Mouse (Mus musculus): ENCODE results near the gene Abcg2. TPM values are rescaled to one million over a fixed set of nuclear protein-coding genes. Genes with fewer than 3 reads are reported as not detected.
"Not testable (repeated sequence)": the region's sequence is repeated elsewhere in the genome, so short reads cannot be mapped to it uniquely, and the experiment has no call there.

Gene Abcg2
- polyA plus RNA-seq, 1 experiment from 2014 or later = 41.7 TPM

DNA sequence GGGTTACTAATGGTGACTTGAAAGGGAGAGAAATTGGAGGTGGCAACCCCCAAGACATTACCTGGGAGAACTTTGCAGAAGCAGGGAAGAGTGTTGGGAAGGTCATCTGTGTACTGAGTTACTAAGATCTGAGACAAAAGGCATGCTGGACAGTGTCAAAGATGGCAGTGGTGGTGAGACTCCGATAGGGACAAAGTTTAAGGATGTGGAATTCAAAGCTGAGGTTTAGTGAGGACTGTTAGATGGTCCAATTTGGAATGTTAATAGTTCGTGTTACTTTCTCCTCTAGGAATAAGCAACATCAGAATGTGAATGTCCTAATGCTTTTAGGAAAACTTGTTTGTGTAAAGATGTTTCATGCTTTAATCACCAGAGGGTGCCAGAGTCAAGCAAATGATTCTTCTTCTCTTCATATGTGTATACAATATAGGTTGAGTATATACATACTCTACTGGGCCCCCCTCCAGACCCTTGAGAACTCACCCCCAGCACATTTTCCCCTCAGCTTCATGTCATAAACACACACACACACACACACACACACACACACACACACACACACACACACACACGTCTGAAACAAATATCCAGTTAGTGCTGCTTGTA lies 19.3 kb downstream of the Abcg2 start:
- H3K27ac ChIP-seq (replicated peaks) = not testable (repeated sequence)

DNA sequence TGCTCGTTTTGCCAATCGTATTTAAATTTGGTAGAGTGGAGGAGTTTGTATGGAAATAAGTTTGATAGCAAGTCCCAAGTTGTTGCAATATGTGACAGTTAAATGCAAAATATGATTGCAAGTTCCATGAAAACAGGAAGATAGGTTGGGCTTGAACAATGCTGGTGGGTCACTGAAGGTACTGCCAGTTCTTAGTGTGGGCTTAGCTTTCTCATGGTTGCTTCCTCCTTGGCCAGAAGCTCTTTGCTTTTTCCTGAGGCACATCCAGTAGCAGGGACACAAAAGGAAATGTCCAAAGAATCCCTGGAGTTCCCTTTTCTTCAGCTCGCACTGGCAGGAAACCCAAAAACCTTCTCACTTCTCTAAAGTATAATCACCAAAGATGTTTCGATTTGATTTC lies 22.3 kb downstream of the Abcg2 start:
- H3K27me3 ChIP-seq = no peaks in the 10 kb centered on the region
- H3K27ac ChIP-seq (replicated peaks) = no peak overlapping the region
- no peaks in the 10 kb centered on the region for H3K36me3 ChIP-seq
- no peak for ATAC-seq (ENCODE audit: low read depth)
- peaks cover 6% of the 10 kb centered on the region for H3K9me3 ChIP-seq
- no peak overlapping the region for H3K4me3 ChIP-seq
- no peak overlapping the region for H3K9ac ChIP-seq
- no peak overlapping the region for H3K4me2 ChIP-seq
- 88% methylated on average over 4 of the region's 4 CpGs for WGBS
- H3K4me1 ChIP-seq (replicated peaks) = no peaks in the 10 kb centered on the region

More for the DNA sequence above, 19.3 kb downstream of the Abcg2 start:
- not testable (repeated sequence) for H3K4me2 ChIP-seq; H3K4me1 ChIP-seq (replicated peaks); H3K4me3 ChIP-seq; H3K36me3 ChIP-seq; H3K27me3 ChIP-seq; H3K9ac ChIP-seq; H3K9me3 ChIP-seq
- 84% methylated on average over 3 of the region's 3 CpGs for WGBS
- ATAC-seq (ENCODE audit: low read depth) = peak; percentile 79

DNA sequence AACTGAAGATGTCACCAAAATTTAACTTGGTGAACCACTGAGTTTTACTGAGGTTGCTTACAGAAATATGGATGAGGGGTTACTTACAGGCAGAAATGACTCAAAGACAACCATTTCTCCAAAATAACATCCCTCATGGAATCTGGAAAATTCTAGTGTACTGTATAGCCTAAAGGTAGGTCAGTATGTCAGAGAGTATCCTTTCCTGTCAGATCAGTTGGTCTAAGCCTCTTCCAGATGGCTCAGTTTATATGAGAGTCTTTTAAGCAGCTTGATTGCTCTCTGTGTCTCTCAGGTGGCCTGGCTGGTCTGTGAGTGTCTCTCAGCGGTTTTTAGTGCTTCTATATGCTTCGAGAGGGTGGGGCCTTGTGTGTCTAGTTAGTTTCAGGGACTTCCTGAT lies 24.1 kb downstream of the Abcg2 start:
- Histone ChIP-seq H3K27me3 (no peaks in the 10 kb centered on the region), H3K27ac (replicated peaks) (no peak overlapping the region), H3K9ac (no peak overlapping the region), H3K4me2 (no peak overlapping the region), H3K9me3 (peaks cover 6% of the 10 kb centered on the region), H3K36me3 (no peaks in the 10 kb centered on the region), H3K4me1 (replicated peaks) (no peaks in the 10 kb centered on the region), H3K4me3 (no peak overlapping the region)
- 80% methylated on average over 2 of the region's 2 CpGs for WGBS
- no peak for ATAC-seq (ENCODE audit: low read depth)

DNA sequence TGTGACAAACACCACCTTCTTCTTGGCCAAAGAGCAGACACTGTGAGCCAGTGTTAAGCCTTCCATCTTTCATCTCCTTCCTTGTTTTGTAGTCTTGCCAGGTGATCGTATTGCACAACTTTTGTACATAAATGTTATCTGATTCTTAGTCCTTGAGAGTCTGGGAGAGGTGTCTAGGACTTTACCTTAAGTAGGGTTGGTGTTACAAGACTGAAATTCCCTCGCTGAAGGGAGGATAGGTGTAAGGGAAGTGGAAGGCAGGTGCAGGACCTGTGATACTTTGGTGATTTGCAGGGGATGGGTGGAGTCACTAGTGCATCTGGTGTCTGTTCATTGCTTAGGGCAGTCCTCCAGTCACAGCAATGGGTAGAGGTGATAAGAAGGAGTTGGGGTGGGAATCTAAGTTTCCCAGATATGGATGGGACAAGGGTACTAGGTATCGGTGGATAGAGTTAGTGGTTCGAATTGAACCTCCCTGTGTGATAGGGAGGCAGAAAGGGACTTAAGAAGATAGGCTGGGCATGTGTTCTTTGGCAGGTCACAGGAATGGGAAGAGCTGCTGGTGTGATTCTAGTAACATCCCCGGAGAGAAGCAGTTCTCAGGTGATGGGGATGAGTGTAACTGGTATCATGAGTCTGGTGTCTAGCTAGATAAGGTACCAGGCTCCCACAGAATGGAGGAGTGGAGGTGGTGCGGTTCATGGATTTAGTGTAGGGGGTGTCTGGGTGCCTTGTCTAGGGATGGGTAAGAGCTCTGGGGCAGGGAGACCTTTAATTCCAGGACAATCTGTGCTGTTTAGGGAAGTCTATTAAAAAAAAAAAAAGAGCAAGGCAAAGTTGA lies 25.8 kb downstream of the Abcg2 start:
- WGBS = 84% methylated on average over 6 of the region's 6 CpGs
- no peaks in the 10 kb centered on the region for H3K36me3 ChIP-seq
- H3K27ac ChIP-seq (replicated peaks) = no peak overlapping the region
- no peaks in the 10 kb centered on the region for H3K27me3 ChIP-seq
- H3K9ac ChIP-seq = no peak overlapping the region
- H3K9me3 ChIP-seq = peaks cover 6% of the 10 kb centered on the region
- no peaks in the 10 kb centered on the region for H3K4me1 ChIP-seq (replicated peaks)
- no peak for ATAC-seq (ENCODE audit: low read depth)
- H3K4me2 ChIP-seq = no peak overlapping the region
- no peak overlapping the region for H3K4me3 ChIP-seq

DNA sequence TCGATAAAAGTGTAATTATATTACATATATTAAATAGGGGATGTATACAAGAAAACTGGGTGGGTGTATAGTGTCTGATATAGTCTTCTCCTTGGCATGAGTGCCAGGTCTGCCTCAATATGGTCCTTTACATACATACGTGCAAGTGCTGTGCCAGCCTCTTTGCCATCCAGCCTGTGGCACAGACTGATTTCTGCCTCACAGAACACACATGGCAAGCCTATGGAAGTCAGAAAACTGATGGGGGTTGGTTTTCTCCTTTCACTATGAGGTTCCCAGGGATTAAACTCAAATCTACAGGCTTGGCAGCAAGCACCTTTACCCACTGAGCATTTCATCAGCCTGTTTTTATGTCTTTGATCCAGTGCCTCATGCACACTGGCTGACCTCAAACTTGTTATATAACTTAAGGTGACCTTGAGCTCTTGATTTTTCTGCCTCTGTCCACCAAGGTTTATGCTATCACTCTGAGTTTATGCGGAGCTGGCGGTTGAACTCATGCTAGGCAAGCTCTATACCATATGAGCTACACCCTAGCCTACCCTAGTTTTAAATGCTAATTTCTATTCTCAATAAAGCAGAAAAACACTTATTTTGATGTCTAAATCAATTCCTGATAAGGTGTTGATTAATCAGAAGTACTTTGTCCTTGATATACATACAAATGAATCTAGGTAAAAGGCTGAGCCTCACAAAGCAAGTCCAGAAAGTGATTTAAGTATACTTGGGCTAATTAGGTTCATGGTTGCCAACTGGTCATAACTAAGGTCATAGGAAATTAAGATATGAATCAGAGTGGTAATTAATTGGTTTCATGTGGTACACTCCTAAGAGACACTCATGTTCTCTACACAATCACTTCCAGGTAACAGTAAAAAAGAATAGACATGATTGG lies 26.7 kb downstream of the Abcg2 start:
- ATAC-seq (ENCODE audit: low read depth) = peak; percentile 63
- WGBS = 70% methylated on average over 4 of the region's 4 CpGs
- no peaks in the 10 kb centered on the region for H3K36me3 ChIP-seq
- no peak overlapping the region for H3K27ac ChIP-seq (replicated peaks)
- no peaks in the 10 kb centered on the region for H3K4me1 ChIP-seq (replicated peaks)
- H3K9ac ChIP-seq = no peak overlapping the region
- H3K4me3 ChIP-seq = no peak overlapping the region
- no peak overlapping the region for H3K4me2 ChIP-seq
- no peaks in the 10 kb centered on the region for H3K27me3 ChIP-seq
- peaks cover 6% of the 10 kb centered on the region for H3K9me3 ChIP-seq

DNA sequence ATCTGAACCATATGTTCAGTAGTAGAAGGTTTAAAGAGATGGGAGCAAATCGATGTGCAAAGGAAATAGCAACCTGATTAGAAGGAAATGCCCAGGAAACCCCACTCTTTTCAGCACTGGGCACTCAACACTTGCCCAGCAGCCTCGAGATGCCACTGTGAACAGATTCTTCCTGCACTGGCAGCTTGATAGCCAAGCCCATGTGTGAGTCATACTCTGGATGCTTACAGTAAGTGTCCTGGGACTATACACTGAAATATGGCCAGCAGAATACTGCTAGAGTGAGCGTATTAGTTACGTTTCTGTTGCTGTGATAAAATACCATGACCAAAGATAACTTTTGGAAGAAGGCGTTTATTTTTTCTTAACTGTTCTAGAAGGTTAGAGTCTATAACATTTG lies 39.8 kb downstream of the Abcg2 start:
- Histone ChIP-seq H3K4me1 (replicated peaks) (no peaks in the 10 kb centered on the region), H3K27ac (replicated peaks) (no peak overlapping the region), H3K27me3 (no peaks in the 10 kb centered on the region), H3K36me3 (no peaks in the 10 kb centered on the region), H3K9me3 (no peaks in the 10 kb centered on the region), H3K4me2 (no peak overlapping the region), H3K9ac (no peak overlapping the region), H3K4me3 (no peak overlapping the region)
- ATAC-seq (ENCODE audit: low read depth) = no peak
- 81% methylated on average over 5 of the region's 5 CpGs for WGBS

DNA sequence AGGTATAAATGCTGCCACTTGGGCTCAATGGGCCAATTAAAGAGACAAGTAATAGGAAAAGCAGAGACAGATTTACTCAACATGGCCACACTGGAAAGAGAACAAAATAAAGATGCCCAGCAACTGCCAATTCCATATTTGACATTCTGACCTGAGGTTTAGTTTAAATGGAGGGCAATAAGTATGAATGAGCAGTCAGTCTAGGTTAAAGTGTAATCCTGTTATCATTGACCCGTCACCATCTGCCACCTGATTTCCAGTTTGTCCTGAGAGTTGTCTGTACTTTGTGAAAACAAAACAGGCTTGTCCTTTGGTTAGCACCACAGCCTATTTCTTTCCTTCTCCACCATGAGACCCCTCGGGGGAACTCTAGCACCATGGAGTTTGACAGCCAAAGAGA lies 44.9 kb downstream of the Abcg2 start:
- ATAC-seq (ENCODE audit: low read depth) = no peak
- no peak overlapping the region for H3K9ac ChIP-seq
- H3K9me3 ChIP-seq = no peaks in the 10 kb centered on the region
- no peak overlapping the region for H3K27ac ChIP-seq (replicated peaks)
- H3K4me1 ChIP-seq (replicated peaks) = no peaks in the 10 kb centered on the region; the same call in 1 of the 2 replicates
- H3K36me3 ChIP-seq = no peaks in the 10 kb centered on the region
- no peak overlapping the region for H3K4me2 ChIP-seq
- no peaks in the 10 kb centered on the region for H3K27me3 ChIP-seq
- 91% methylated on average over 2 of the region's 2 CpGs for WGBS
- H3K4me3 ChIP-seq = no peak overlapping the region

DNA sequence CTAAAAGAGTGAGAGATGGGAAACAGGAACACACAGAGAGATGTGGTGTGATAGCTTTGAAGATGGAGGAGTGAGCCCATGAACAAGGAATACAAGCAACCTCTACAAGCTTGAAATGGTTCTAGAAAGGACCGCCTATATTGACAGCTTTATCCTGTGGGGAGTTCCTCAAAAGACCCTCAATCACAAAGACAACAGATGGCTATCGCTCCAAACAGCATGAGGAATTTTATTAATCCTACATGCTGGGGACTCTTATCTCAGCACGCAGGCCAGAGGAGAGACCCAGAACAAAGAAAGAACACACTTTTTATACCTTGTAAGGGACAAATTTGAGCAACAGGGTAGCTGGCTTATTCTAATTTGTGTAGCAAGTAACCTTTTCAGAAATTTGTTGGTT lies 48.1 kb downstream of the Abcg2 start:
- Histone ChIP-seq H3K27ac (replicated peaks) (no peak overlapping the region), H3K4me1 (replicated peaks) (no peaks in the 10 kb centered on the region; the same call in 1 of the 2 replicates), H3K9me3 (no peaks in the 10 kb centered on the region), H3K27me3 (no peaks in the 10 kb centered on the region), H3K4me3 (no peak overlapping the region), H3K9ac (no peak overlapping the region), H3K4me2 (no peak overlapping the region), H3K36me3 (no peaks in the 10 kb centered on the region)
- ATAC-seq (ENCODE audit: low read depth) = no peak
- WGBS = 54% methylated on average over 3 of the region's 3 CpGs

DNA sequence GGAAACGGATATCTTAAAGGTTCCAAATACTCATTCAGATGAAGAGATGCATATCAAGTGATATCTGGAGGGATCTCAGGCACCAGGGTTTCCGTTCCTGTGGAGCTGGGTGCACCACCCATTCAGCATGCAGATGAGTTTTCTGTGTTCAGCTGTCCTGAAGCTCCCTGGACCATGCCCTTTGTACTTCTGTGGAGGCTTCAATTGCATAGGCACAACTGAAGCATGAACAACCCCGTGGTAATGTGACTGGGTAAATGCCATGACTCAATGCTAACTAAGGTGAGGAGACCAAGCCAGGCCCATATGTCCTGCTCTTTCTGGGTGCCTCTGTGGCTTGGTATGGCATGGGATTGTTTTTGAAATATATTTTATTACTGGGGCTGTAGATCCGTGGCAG lies 49.4 kb downstream of the Abcg2 start:
- 74% methylated on average over 4 of the region's 4 CpGs for WGBS
- Histone ChIP-seq H3K4me3 (no peak overlapping the region), H3K4me1 (replicated peaks) (no peaks in the 10 kb centered on the region; the same call in 1 of the 2 replicates), H3K9me3 (no peaks in the 10 kb centered on the region), H3K4me2 (no peak overlapping the region), H3K27ac (replicated peaks) (no peak overlapping the region), H3K27me3 (no peaks in the 10 kb centered on the region), H3K9ac (no peak overlapping the region), H3K36me3 (no peaks in the 10 kb centered on the region)
- no peak for ATAC-seq (ENCODE audit: low read depth)

DNA sequence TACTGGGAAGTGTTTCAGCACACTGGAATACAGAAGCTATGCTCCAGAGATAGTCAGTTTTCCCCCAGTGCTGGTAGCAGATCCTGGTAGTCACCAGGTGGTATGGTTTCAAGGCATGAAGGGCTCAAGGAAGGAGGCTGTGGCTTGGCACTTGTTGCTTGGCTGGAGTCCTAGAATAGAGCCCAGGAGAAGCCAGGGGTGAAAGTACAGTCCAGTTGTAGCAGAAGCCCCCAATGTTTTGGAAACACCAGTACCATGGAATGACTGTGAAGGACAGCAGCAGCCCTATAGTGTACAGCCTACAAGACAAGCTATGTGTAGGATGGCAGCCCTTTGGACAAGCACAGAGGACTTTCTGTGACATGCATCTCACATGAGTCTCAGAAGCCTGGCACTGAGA lies 54.2 kb downstream of the Abcg2 start:
- no peak overlapping the region for H3K4me2 ChIP-seq
- H3K4me1 ChIP-seq (replicated peaks) = peaks cover 10% of the 10 kb centered on the region; the same call in 1 of the 2 replicates
- H3K36me3 ChIP-seq = no peaks in the 10 kb centered on the region
- no peak for ATAC-seq (ENCODE audit: low read depth)
- H3K9ac ChIP-seq = no peak overlapping the region
- no peaks in the 10 kb centered on the region for H3K27me3 ChIP-seq
- no peak overlapping the region for H3K4me3 ChIP-seq
- H3K27ac ChIP-seq (replicated peaks) = no peak overlapping the region
- no peaks in the 10 kb centered on the region for H3K9me3 ChIP-seq

DNA sequence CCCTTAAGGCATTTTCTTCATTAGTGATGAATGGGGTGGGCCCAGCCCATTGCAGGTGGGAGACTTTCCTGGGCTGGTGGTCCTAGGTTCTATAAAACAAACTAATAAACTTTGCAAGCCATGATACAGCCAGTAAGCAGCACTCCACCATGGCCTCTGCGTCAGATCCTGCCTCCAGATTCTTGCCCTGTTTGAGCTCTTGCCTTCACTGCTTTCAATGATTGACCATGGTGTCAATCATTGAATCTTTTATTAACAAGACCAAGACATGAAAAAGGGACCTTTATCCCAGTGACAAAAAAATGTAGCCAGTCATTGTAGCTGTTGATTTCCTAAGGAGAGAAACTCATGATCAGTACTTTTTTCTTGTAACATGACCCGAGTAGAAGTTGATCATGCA lies 55.1 kb downstream of the Abcg2 start:
- no peaks in the 10 kb centered on the region for H3K27me3 ChIP-seq
- no peaks in the 10 kb centered on the region for H3K36me3 ChIP-seq
- no peak overlapping the region for H3K4me3 ChIP-seq
- no peak for ATAC-seq (ENCODE audit: low read depth)
- no peak overlapping the region for H3K27ac ChIP-seq (replicated peaks)
- no peak overlapping the region for H3K9ac ChIP-seq
- H3K4me2 ChIP-seq = no peak overlapping the region
- 83% methylated on average over 2 of the region's 2 CpGs for WGBS
- H3K4me1 ChIP-seq (replicated peaks) = peaks cover 10% of the 10 kb centered on the region; the same call in 1 of the 2 replicates
- no peaks in the 10 kb centered on the region for H3K9me3 ChIP-seq
